Mouse (Mus musculus) cerebellum, adult 11 months (tissue): ENCODE results near the gene Prr15l.

ENCODE experiments used
- DNase-seq: peaks from one replicate; pipeline ENCODE4 v3.0.0; 2022

Gene Prr15l

DNA sequence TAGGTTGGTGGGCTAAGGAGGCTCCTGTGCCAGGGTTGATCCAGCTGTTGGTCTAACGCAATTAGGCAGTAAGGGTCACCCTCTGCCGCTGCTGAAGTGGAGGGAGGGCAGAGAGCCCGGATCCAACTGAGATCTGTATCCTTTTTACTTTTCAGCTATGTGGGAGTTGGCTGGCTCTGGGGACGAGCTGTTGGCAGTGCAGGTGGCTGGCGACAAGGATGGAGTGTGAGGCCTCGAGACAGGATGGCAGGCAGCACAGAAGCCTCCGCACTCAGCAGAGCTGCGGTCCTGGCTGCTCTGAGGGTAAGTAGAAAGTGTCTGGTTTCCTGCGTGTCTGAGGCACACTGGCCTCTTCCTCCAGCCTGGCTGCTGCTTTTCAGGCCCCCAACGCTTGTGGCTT is 24.5 kb downstream of the Prr15l start:
- no peak for DNase-seq

GRCm38 (mm10) chr11:96952896-96953295 is 25.0 kb downstream of the Prr15l start:
- no peak for DNase-seq

DNA sequence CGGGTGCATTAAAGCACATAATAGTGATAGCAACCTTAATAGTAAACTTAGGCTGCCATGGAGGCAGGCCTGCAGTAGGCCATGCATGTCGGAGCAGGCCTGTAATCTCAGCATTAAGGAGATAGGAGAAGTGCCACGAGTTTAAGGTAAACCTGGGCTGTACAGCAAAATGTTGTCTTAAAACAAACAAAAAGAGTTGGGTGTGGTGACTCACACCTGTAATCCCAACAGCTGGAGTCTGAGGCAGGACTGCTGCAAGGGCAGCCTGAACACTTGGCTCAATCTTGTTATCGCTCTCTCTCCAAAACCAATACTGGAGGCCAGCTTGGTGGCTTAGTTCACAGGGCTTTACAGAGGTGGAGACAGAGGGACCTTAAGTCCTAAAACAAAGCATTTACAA is 27.2 kb downstream of the Prr15l start:
- no peak for DNase-seq

DNA sequence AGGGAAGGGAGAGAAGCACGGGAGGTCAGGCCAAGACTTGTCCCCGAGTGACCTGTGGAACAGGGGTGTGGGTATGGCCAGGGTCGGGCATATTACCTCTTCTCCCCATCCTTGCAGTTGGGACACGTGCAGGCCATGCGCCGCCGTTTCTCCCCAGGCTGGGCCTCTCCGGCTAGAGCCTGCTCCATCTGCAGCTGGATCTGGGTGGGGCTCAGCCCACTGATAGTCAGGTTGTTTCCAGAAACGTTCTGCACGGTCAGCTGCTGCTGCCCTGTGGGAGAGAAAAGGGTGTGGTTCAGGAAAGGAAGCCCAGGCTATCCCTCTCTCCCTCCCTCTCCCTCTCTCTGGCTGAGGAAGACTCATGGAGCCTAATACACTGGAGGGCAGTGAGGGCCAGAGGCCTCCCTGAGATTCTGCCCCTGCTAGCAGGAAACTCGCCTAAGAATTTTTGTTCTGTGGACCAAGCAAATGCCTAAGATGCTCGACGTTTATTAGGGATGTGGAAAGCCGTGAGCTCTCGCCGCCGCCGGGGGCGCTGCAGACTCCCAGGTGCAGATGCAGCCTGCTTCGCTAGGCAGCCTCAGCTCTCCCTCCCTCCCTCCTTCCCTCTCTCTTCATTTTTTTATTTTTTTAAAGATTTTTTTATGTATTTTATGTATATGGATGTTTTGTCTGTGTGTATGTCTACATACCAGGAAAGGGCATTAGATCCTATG is 28.3 kb downstream of the Prr15l start:
- DNase-seq = no peak

GRCm38 (mm10) chr11:96957061-96957805 is 29.3 kb downstream of the Prr15l start:
- DNase-seq = no peak

DNA sequence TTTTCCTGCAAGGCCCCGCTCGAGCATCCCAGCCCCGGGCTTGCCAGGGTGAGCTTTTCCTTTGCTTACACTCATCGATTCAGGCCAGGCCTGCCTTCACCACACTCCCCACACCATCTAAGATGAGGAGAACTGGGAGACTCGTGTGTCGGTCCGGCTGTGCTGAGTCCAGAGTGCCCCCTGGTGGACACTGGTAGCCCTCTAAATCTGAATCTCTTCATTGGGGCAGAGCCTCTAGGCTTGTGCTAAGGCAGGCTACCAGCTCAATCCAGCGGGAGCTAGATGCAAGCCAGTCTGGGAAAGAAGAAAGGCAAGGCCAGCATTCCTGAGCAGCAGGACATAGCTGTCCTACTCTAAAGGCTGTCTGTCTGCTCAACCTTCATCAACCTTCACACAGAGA is 35.7 kb downstream of the Prr15l start:
- DNase-seq = peak; percentile 87

GRCm38 (mm10) chr11:96966172-96966571 is 38.3 kb downstream of the Prr15l start:
- DNase-seq = no peak

GRCm38 (mm10) chr11:96966914-96967543 is 39.1 kb downstream of the Prr15l start:
- DNase-seq = no peak

GRCm38 (mm10) chr11:96967544-96968269 is 39.8 kb downstream of the Prr15l start:
- no peak for DNase-seq

- DNase-seq = no peak
Observed at GRCm38 (mm10) chr11:96968476-96968875, 40.6 kb downstream of the Prr15l start.

GRCm38 (mm10) chr11:96969280-96969722 is 41.4 kb downstream of the Prr15l start:
- no peak for DNase-seq

- peak; percentile 71 for DNase-seq
Observed at GRCm38 (mm10) chr11:96969746-96970145, 41.8 kb downstream of the Prr15l start.

- no peak for DNase-seq
Observed at GRCm38 (mm10) chr11:96970341-96970740, 42.4 kb downstream of the Prr15l start.

DNA sequence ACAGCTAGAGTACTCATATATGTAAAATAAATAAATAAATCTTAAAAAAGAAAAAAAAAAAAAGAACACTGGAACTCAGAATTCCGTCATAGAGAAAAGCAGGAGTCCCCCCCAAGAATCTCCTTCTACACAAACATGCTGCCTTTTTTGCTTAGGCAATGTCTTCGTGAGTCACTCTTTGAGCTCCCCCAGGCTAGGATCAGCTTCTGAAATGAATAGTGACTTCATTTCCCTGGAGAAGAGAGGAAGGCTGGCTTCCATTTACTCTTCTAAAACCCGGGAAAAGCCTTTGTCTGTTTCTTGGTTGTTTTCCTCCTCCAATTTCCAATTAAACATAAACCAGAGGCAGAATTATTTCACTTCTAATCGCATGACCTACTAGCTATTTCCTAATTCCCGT is 45.0 kb downstream of the Prr15l start:
- no peak for DNase-seq

- peak; percentile 58 for DNase-seq
Observed at GRCm38 (mm10) chr11:96973426-96973964, 45.6 kb downstream of the Prr15l start.

GRCm38 (mm10) chr11:96974813-96975212 is 46.9 kb downstream of the Prr15l start:
- no peak for DNase-seq

DNA sequence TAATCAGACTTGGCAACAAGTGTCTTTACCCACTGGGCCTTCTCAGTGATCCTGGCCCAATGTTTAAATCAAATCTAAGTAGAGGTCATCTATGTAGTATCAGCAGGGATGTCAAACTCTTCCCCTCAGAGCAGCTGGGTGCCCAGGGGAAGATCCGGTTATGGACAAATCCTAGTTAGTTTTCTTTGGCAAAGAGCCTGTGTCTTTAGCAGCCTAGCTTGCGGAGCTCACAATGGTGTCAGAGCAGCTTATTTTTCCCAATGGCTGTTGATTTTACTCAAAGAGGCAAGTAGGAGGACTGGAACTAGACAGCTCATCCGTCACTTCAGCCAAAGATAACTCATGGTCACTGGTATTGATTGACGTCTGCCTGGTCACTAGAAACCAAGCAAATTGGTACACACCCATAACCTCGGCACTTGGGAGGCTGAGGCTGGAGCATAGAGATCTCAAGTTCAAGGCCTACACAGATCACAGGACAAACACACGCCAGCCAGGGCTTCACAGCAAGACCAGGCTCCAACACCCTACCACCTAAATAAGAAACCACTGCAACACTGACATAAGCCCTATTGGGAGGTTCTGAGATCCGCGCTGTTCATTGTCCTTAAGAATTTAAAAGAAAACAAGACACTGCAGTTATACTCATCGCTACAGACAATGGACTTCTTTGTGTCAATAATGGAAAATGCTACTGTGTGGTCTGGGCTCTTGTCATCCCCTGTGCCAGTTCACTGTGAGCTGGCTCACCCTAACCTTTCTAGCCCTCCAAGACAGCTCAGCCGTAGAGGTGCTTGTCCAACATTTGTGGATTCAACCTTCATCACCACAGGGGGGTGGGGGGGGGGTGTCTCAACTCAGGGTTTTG is 47.8 kb downstream of the Prr15l start:
- no peak for DNase-seq

DNA sequence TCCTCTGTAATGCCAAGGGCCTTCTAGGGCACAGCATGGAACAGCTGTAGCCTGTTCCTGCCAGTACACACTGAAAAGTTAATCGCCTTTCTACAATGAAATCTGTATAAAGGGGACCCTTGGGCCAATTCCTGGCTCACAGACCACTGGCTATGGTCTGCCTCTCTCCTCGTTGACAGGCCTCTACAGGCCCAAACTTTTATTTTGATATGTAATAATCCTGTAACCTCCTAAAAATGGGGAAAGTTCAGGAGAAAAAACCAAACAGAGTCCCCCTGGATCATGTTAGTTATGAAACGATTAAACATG is 48.4 kb downstream of the Prr15l start:
- DNase-seq = no peak

- peak; percentile 84 for DNase-seq
Observed at GRCm38 (mm10) chr11:96976911-96977591, 49.1 kb downstream of the Prr15l start.

GRCm38 (mm10) chr11:96977606-96978400 is 49.9 kb downstream of the Prr15l start:
- peak; percentile 99 for DNase-seq
